Mouse (Mus musculus) C2C12 (cell line): Measurements from ENCODE around the gene Sfmbt2.

Source experiments
- CTCF ChIP-seq: IDR thresholded peaks from one replicate; pipeline ENCODE4 v1.5.1; 2011; ENCODE audit not compliant: control insufficient read depth, insufficient read depth, insufficient read length
- FOSL1 ChIP-seq: IDR thresholded peaks from one replicate; pipeline ENCODE4 v1.8.0; 2011; ENCODE audit warnings: mild to moderate bottlenecking, low read length; ENCODE audit not compliant: poor library complexity, insufficient read depth, severe bottlenecking
- MAX ChIP-seq: IDR thresholded peaks from one replicate; pipeline ENCODE4 v1.6.1; 2011; ENCODE audit warnings: mild to moderate bottlenecking, control low read depth
- MYOG ChIP-seq: IDR thresholded peaks from one replicate; pipeline ENCODE4 v1.6.1; 2011; ENCODE audit not compliant: control insufficient read depth, insufficient read length; ENCODE audit errors: extremely low read depth

DNA sequence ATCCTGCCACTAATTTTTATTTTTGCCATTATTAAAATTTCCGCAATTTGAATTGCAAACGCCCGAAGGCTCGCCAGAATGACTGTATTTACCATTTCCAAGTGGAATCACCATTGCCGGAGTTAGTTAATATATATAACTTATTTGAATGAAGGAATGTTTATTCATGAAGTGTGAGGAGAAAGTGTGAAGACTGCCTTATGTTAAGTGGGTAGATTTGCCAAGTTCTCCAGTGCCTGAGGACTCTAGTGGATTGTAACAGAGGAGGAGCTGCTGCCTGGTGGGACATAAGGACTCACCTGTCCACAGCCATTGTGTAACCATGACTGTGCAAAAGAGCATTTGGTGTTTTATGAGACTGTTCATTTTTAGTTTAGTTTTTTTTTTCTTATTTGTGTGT lies 39.8 kb downstream of the Sfmbt2 start:
- no peak for TF ChIP-seq CTCF
- no peak for TF ChIP-seq MYOG
- no peak for TF ChIP-seq MAX
- TF ChIP-seq FOSL1 = no peak
